ENCODE assay signal across 8 mouse cellular contexts in the genomic region with DNA sequence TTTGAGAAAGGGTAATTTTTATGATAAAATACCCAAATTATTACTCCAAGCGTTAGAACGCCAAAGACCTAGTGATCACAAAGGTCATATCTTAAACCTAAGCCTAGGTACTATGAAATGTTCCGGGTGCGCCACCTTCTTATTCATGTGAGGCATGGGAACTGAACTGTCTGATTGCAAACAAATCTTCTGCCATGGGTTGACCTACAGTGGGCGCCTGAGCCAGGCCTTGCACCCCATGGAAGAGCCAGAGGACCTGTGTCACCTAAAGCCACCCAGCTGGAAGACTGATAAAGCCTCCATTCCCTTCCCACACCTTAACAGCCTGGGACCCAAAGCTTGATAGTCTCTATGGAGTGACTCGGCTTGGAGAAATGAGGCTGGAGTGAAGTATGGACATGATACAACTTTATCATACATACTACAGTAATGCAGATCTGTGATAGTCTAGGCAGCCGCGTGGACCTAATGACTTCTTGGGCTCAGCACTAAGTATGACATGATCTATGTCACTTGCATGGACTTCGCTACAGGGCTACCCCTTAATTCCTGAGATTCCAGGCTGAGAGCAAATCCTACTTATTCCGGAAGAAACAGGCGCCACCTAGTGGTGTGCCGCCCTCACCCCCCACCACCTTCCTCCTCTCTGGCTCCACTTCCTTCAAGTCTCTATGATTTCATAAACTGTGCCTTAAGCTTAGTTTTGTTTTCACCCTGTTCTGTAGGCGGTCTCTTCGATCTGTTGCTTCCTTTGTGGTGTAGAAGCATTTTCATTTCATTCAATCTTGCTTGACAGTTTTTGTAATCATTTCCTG. TPM values are rescaled to one million over a fixed set of nuclear protein-coding genes. Genes with fewer than 3 reads are reported as not detected.
A peak's percentile ranks its signal among the peaks of the same experiment; 100 is the strongest.
DNase-seq lines count a peak whose midpoint lies in the region; ATAC-seq and TF ChIP-seq lines count a peak whose summit lies in the region.

No protein-coding gene starts in this region.

- peak overlapping the region; percentile 96 for H3K4me3 ChIP-seq in embryonic facial prominence, embryonic 15.5 days (replicated peaks)
- H3K4me3 ChIP-seq in heart, embryonic 11.5 days (ENCODE audit: low read depth, low read length), result no peak overlapping the region
- peak overlapping the region; percentile 94 for H3K4me3 ChIP-seq in kidney, embryonic 16.5 days (ENCODE audit: low read length)
- peak overlapping the region; percentile 86 for H3K4me3 ChIP-seq in liver, embryonic 12.5 days
- no peak overlapping the region for H3K4me3 ChIP-seq in testis, adult 2 months (ENCODE audit: control insufficient read depth, low read depth, low read length)

- DNase-seq in A20 (ENCODE audit: low read depth, low spot score), result peak; percentile 88
- peak; percentile 78 for DNase-seq in adrenal gland, postnatal 14 days
- peak; percentile 87 for DNase-seq in naive thymus-derived CD4-positive, alpha-beta T cell, adult 2 months (ENCODE audit: low read depth)

- peak; percentile 62; the same call in 1 of the 2 replicates for TF ChIP-seq CTCF in testis, adult 2 months (IDR thresholded peaks at IDR 0.05; ENCODE audit: control insufficient read depth, insufficient read depth, insufficient replicate concordance, low read depth, low read length)

- 45% methylated on average over 14 of the region's 14 CpGs for WGBS in embryonic facial prominence, embryonic 15.5 days
- 39% methylated on average over 14 of the region's 14 CpGs for WGBS in heart, embryonic 11.5 days (ENCODE audit: insufficient replicate concordance)
- WGBS in kidney, embryonic 16.5 days, result 42% methylated on average over 14 of the region's 14 CpGs
- WGBS in liver, embryonic 12.5 days (ENCODE audit: insufficient replicate concordance), result 26% methylated on average over 14 of the region's 14 CpGs

- H3K9me3 ChIP-seq in embryonic facial prominence, embryonic 15.5 days (replicated peaks), result no peaks in the 10 kb centered on the region
- H3K9me3 ChIP-seq in heart, embryonic 11.5 days (replicated peaks; ENCODE audit: control insufficient read depth, low read length), result no peaks in the 10 kb centered on the region
- H3K9me3 ChIP-seq in kidney, embryonic 16.5 days (ENCODE audit: low read length), result no peaks in the 10 kb centered on the region
- no peaks in the 10 kb centered on the region for H3K9me3 ChIP-seq in liver, embryonic 12.5 days (replicated peaks)

- H3K9ac ChIP-seq in embryonic facial prominence, embryonic 15.5 days, result 0 out of 2 replicates have a peak overlapping the region, but pooled peaks have one; percentile 78
- no peak overlapping the region for H3K9ac ChIP-seq in heart, embryonic 11.5 days (ENCODE audit: low read depth, low read length)
- H3K9ac ChIP-seq in kidney, embryonic 16.5 days (replicated peaks; ENCODE audit: low read length), result peak overlapping the region; percentile 93; the same call in 1 of the 2 replicates
- H3K9ac ChIP-seq in liver, embryonic 12.5 days, result peak overlapping the region; percentile 86

- peak overlapping the region; percentile 96 for H3K27ac ChIP-seq in embryonic facial prominence, embryonic 15.5 days (replicated peaks)
- H3K27ac ChIP-seq in heart, embryonic 11.5 days (ENCODE audit: low read depth, low read length), result peak overlapping the region; percentile 24; the same call in 1 of the 2 replicates
- H3K27ac ChIP-seq in kidney, embryonic 16.5 days (ENCODE audit: low read length), result peak overlapping the region; percentile 95
- H3K27ac ChIP-seq in liver, embryonic 12.5 days, result peak overlapping the region; percentile 82; the same call in 1 of the 2 replicates
- no peak overlapping the region for H3K27ac ChIP-seq in testis, adult 2 months (ENCODE audit: control insufficient read depth, insufficient read depth, low read depth, low read length)

- no peaks in the 10 kb centered on the region for H3K36me3 ChIP-seq in embryonic facial prominence, embryonic 15.5 days
- H3K36me3 ChIP-seq in heart, embryonic 11.5 days (ENCODE audit: control insufficient read depth, insufficient read depth, low read length), result no peaks in the 10 kb centered on the region
- no peaks in the 10 kb centered on the region for H3K36me3 ChIP-seq in kidney, embryonic 16.5 days (ENCODE audit: insufficient read depth, low read length)
- H3K36me3 ChIP-seq in liver, embryonic 12.5 days, result no peaks in the 10 kb centered on the region
- H3K36me3 ChIP-seq in testis, adult 2 months (ENCODE audit: control insufficient read depth, insufficient read depth, low read length), result no peaks in the 10 kb centered on the region

- peak overlapping the region; percentile 74 for H3K4me2 ChIP-seq in embryonic facial prominence, embryonic 15.5 days (replicated peaks)
- H3K4me2 ChIP-seq in heart, embryonic 11.5 days, result peak overlapping the region; percentile 90
- H3K4me2 ChIP-seq in kidney, embryonic 16.5 days (replicated peaks; ENCODE audit: low read depth, low read length), result peak overlapping the region; percentile 62
- peak overlapping the region; percentile 96 for H3K4me2 ChIP-seq in liver, embryonic 12.5 days

- no peaks in the 10 kb centered on the region for H3K27me3 ChIP-seq in embryonic facial prominence, embryonic 15.5 days
- no peaks in the 10 kb centered on the region for H3K27me3 ChIP-seq in heart, embryonic 11.5 days (ENCODE audit: control insufficient read depth, insufficient read depth, low read length)
- no peaks in the 10 kb centered on the region for H3K27me3 ChIP-seq in kidney, embryonic 16.5 days (ENCODE audit: insufficient read depth, low read length)
- H3K27me3 ChIP-seq in liver, embryonic 12.5 days (replicated peaks), result 0 out of 2 replicates have a peak, but pooled peaks cover 5% of the 10 kb centered on the region
- no peaks in the 10 kb centered on the region for H3K27me3 ChIP-seq in testis, adult 2 months (ENCODE audit: control insufficient read depth, insufficient read depth, low read length)

- TF ChIP-seq POLR2A in testis, adult 2 months (IDR thresholded peaks at IDR 0.05; ENCODE audit: control insufficient read depth, low read depth, low read length), result no peak

- H3K4me1 ChIP-seq in embryonic facial prominence, embryonic 15.5 days, result peaks cover 32% of the 10 kb centered on the region
- peaks cover 11% of the 10 kb centered on the region for H3K4me1 ChIP-seq in heart, embryonic 11.5 days (ENCODE audit: control insufficient read depth, insufficient read depth, low read length)
- peaks cover 30% of the 10 kb centered on the region for H3K4me1 ChIP-seq in kidney, embryonic 16.5 days (ENCODE audit: insufficient read depth, low read length)
- H3K4me1 ChIP-seq in liver, embryonic 12.5 days, result peaks cover 32% of the 10 kb centered on the region
- H3K4me1 ChIP-seq in testis, adult 2 months (ENCODE audit: control insufficient read depth, insufficient read depth, low read length), result peaks cover 4% of the 10 kb centered on the region; the same call in 1 of the 2 replicates

- ATAC-seq in embryonic facial prominence, embryonic 15.5 days (ENCODE audit: insufficient number of reproducible peaks, low FRiP score, low TSS enrichment, low read depth), result no peak
- no peak for ATAC-seq in heart, embryonic 11.5 days (replicated peaks; ENCODE audit: insufficient number of reproducible peaks, low FRiP score, low TSS enrichment)
- ATAC-seq in kidney, embryonic 16.5 days (ENCODE audit: low FRiP score, low TSS enrichment), result peak; percentile 57
- peak; percentile 25 for ATAC-seq in liver, embryonic 12.5 days

RNA-seq across cellular contexts. Expression of a gene that starts 1.0 kb away (rescaled TPM):
- 14.6 and 17.3 TPM in 2 replicates for total RNA-seq in adrenal gland, postnatal 14 days (2021)
- 17.3 and 18.8 TPM in 2 replicates for polyA plus RNA-seq in embryonic facial prominence, embryonic 15.5 days (2015; fragmentation: Nextera tagmentation; extraction: Ambion mirVana)
- 10.0 and 11.1 TPM in 2 replicates for polyA plus RNA-seq in heart, embryonic 11.5 days (2014; fragmentation: Nextera tagmentation; extraction: Ambion mirVana)
- 18.3 and 24.5 TPM in 2 replicates for polyA plus RNA-seq in kidney, embryonic 16.5 days (2015; fragmentation: Nextera tagmentation; extraction: Ambion mirVana)
- polyA plus RNA-seq in liver, embryonic 12.5 days (2016; fragmentation: Nextera tagmentation; extraction: Ambion mirVana), result 6.5 and 7.8 TPM in 2 replicates
- polyA plus RNA-seq in testis, adult 2 months (2012; rRNA removed), result 1.6 and 1.7 TPM in 2 replicates

Comparison
In these comparisons a context has a peak if more than half of its experiments do, and no peak if none do; other contexts are left out.
1. ATAC-seq: peak in kidney, embryonic 16.5 days (single experiment) and liver, embryonic 12.5 days (single experiment); none in embryonic facial prominence, embryonic 15.5 days (single experiment) and heart, embryonic 11.5 days (single experiment).
2. H3K4me3 ChIP-seq: peak in embryonic facial prominence, embryonic 15.5 days (single experiment), kidney, embryonic 16.5 days (single experiment) and liver, embryonic 12.5 days (single experiment); none in heart, embryonic 11.5 days (single experiment) and testis, adult 2 months (single experiment).
3. Peak in every context shown above with its lines, with median percentiles within 50 percentile points of each other: DNase-seq and H3K4me2 ChIP-seq.